Mouse (Mus musculus) kidney, adult 8-10 months (tissue): ENCODE results near the gene Gpc5.

Experiments
- DNase-seq, 2 experiments: peaks; one replicate each; pipeline ENCODE4 v3.0.0; 2022

Gene Gpc5

DNA sequence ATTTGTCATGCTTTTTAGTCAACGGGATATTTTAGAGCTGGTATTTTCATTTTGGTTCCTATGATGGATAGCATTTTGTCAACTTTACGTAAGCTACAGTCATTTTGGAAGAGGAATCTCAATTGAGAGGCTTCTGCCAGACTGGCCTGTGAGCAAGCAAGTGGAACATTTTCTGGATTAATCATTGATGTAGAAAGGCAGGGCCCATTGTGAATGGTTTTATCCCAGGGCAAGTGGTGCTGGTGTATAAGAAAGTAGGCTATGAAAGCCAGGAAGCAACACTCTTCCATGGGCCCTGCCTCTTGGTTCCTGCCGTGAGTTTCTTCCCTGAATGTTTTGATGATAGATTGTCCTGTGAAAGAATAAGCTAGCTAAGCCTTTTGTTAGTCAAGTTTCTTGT, 777.1 kb downstream of the Gpc5 start:
- DNase-seq, result peak; percentile 60 to 62

DNA sequence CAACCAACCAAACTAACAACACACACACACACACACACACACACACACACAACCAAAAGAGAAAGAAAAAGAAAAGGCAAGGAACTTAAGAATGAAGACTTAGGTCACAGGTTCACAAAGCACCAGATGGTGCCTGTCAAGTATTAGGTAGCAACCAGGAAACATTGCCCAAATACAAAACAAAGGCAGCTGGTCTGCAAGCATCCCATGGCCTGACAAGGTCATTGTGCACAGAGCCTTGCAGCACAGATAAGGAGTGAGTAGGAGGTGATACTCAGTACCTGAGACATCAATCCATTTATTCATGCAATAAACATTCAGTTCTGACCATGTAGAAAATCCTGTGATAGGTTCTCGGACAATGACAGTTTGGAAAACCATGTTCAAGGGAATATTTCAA, 884.0 kb downstream of the Gpc5 start:
- no peak for DNase-seq

- DNase-seq, result no peak
Observed at GRCm38 (mm10) chr14:115979233-115979632, 887.2 kb downstream of the Gpc5 start.

- DNase-seq, result no peak
Observed at GRCm38 (mm10) chr14:115990764-115991163, 898.7 kb downstream of the Gpc5 start.

- DNase-seq, result peak in 1 of 2 experiments; percentile 2
Observed at GRCm38 (mm10) chr14:115993520-115994106, 901.6 kb downstream of the Gpc5 start.

DNA sequence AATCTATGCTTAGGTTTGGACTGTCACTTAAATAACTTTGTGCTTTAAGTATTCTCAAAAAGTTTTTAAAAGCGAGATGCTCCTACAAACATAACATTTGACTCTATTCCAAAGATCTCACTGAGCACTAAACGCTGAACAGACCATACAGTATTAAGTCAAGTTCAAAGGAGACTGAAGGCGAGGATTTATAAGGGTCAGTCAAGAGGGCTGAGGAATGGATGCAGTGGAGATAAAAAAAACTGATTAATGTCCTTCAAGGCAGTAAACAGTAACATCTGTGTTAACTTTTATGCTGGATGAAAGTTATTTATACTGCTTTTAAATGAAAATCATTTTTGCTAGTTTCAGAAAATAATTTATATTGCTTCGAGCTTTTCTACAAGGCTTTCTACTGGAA, 906.9 kb downstream of the Gpc5 start:
- DNase-seq, result no peak

- no peak for DNase-seq
Observed at GRCm38 (mm10) chr14:116087010-116087409, 995.0 kb downstream of the Gpc5 start.

GRCm38 (mm10) chr14:116127943-116128342, 1035.9 kb downstream of the Gpc5 start:
- DNase-seq, result no peak

DNA sequence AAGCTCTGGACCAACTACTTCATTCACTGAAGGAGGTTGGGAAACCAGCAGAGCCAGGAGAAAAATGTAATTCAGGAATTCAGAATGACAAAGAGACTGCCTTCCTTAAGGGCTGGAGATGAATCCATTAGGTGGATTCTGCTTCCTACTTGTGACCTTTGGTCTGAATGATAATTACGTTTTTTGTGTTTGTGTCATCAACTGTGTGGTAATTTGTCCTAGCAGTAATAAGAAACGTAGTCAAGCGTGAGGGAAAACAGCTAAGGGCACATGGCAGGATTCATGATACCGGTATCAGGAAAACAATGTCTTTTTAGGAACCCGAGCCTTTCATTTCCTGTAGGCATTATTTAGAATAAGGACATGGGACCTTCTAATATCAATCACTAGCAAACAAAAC, 1045.3 kb downstream of the Gpc5 start:
- no peak for DNase-seq

DNA sequence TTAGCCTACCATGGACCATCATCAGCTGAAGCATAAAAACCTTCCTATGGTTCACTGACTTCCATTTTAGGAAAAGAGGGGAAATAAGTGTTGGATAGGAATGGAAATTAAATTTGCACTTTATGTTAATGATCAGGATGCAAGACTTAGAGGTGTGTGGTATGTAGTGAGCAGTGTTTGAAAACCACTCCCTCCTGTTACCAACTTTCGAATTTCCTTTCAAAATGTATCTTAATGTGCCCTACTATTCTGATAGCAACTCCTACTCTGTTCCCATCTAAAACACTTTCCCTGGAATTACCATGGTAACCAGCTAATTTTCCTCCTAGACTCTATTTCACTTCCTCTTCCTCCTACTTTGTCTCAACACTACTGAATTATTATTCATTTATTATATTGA, 1045.8 kb downstream of the Gpc5 start:
- DNase-seq, result no peak

GRCm38 (mm10) chr14:116162586-116162985, 1070.6 kb downstream of the Gpc5 start:
- DNase-seq, result no peak

- no peak for DNase-seq
Observed at GRCm38 (mm10) chr14:116167401-116167800, 1075.4 kb downstream of the Gpc5 start.

- no peak for DNase-seq
Observed at GRCm38 (mm10) chr14:116169129-116169528, 1077.1 kb downstream of the Gpc5 start.

- no peak for DNase-seq
Observed at GRCm38 (mm10) chr14:116186981-116187380, 1095.0 kb downstream of the Gpc5 start.

DNA sequence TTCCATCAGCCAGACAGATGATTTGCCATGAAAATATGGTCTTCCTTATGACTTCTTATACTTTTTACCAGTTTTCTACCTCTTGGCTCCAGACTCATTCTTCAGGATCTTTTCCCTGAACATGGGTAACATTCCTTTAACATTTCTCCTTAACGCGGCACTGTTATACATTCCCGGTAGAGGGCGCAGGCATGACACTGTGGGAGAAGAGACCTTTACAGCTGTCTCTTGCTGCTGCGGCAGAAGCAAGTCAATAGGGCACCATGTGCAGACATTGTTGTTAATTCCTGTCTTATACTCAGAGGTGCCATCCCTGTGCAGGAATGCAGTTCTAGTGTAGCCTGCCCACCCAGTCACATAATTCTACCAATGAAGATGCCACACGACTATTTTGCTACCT, 1115.0 kb downstream of the Gpc5 start:
- DNase-seq, result peak; percentile 8 to 39

DNA sequence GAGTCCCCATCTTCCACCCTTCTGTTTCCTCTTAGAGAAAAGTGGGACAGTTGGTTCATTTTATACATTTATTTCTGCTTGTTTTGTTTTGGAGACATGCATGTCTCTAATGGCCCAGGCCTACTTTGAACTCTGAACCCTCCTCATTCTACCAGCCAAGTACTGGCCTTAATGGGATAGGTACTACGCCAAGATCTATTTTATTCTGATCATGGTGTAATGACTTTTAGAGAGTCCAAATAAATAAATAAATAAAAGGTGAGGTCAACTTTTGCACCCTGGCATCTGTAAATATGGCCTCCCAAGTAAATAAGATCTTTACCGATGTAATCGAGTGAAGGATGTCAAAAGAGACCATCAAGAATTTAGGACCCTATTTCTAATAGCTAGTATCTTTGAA, 1116.6 kb downstream of the Gpc5 start:
- no peak for DNase-seq

- DNase-seq, result no peak
Observed at GRCm38 (mm10) chr14:116209045-116209444, 1117.0 kb downstream of the Gpc5 start.

DNA sequence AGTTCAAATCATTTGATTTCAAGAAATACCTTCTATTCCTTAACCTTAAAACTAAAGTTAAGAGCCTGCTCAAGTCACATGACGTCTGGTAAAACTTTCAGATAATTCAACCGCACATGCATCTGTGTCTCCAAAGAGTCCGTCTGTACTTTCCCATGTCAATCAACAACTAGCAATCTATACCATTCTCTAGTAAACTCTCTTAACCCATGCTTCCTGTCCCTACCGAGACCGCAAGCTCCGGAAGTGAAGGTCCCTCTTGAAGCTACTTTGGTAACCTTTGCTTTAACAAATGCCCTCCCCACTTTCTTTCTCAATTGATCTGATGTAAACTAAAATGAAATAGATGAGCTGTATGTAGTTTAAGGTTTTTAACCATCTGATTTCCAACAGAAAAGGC, 1118.3 kb downstream of the Gpc5 start:
- DNase-seq, result no peak

- DNase-seq, result no peak
Observed at GRCm38 (mm10) chr14:116212029-116212428, 1120.0 kb downstream of the Gpc5 start.

DNA sequence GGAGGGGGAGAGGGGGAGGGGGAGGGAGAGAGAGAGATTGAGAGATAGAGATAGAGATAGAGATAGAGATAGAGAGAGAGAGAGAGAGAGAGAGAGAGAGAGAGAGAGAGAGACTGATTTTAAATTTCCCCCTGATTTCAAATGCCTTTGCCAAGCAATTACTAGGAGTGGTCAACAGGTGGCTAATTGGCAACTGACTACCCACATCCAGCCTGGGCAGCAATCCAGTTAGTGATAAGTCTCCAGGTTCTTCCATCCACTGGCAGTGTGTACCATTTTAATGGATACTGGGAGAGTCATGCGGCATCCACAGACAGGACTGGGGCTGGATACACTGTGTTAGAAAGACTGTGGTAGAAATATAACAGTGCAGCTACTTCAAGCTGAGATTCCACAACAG, 1166.1 kb downstream of the Gpc5 start:
- no peak for DNase-seq

GRCm38 (mm10) chr14:116308541-116308940, 1216.5 kb downstream of the Gpc5 start:
- no peak for DNase-seq

DNA sequence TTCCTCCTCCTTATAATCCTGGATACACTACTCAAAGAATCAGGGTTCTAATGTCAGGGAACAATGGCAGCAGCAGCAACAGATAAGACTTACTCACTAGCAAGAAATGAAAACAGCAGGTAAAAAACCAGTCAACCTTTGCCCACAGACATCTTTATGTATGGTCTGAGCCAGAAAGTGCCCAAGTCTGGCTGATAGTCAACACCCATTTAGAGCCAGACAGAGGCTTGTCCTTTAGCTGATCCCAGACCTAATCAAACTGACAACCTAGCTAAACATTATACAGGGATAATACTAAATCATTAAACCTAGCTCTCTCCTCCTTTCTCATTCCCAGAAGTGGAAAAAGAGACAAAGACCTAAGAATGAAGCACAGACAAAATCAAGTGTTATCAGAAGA, 1225.5 kb downstream of the Gpc5 start:
- DNase-seq, result peak; percentile 15 to 19

DNA sequence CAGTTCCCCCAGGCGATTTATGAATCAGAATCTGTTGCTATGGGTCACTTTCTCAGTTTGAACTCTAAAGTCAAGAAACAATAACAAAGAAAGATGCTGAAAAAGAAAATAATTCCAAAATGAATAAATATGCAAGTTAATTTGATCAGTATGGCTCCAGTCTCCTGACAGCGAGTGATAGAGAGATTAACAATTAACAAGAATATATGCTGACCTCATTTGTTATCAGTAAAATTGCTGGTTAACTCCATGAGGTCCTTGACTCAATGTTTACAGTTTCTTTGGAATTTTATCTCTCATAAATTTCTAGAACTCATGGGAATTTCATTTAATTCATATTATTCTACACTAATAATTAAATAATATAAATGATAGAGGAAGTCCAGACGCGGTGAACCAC, 1244.2 kb downstream of the Gpc5 start:
- no peak for DNase-seq

DNA sequence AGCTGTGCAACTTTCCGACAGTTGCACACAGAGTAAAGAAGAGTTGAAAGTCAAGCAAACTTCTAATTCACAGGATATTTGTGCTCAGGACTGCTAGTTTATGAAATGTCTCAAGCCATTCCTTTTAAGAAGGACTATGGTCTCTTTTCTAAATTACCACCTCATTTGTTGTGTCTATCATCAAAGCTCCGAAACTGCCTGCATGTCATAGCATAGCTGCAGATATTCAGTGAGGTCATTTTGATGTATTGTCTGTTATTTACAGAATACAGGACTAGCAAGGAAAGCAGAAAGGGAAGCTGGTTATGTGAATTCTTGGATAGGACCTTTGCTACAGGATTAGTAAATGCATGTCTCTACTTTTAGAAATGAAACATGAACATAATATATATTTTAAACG, 1246.4 kb downstream of the Gpc5 start:
- no peak for DNase-seq

- DNase-seq, result no peak
Observed at GRCm38 (mm10) chr14:116348560-116348959, 1256.5 kb downstream of the Gpc5 start.

DNA sequence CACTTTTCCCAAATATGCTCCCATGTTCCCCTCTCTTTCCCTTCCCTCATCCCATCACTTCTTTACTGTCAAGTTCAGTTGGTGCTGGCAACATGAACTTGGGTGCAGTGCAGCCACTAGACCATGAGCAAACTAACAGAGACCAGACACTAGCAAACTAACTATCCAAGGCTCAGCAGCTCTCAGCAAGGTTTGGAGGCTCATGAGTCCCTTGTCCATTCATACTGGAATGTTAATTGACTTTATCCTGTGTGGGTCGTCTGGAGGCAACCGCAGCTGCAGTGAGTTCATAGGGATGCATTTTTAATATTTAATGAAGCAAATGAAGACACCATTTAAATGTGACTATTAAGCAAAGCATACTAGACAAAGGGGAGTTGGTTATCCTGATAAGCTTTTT, 1292.6 kb downstream of the Gpc5 start:
- DNase-seq, result no peak
